Mouse (Mus musculus): ENCODE measurements around the gene Fyn.

DNA sequence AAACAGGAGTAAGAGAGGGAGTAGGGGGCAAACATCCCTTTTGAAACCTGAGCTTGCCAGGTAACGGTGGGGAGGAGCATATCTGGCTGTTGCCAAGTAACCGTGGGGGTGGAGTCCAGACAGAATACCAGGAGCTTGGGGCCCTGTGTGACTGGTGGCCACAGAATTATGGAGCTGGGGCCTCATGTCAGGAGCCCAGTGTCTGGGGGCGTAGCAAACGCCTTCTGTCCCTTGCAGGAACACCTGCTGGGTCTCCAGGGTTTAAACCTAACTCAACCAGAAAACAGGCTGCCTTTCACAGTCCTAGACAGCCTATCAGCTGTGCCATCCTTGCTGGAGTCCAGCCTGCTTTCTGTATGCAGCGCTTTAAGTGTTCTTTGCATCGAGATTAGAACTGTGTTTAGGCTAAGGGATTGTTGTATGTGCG, 186.6 kb downstream of the Fyn start:
- TF ChIP-seq CTCF (IDR thresholded peaks at IDR 0.05; ENCODE audit: extremely low read depth, insufficient read depth, low read length) (no peak), POLR2A (IDR thresholded peaks at IDR 0.05; ENCODE audit: extremely low read depth, insufficient read depth, low read length) (no peak)

All from cortical plate, adult 2 months (tissue).